Mouse (Mus musculus) midbrain, embryonic 13.5 days (tissue): ENCODE measurements around the gene Pip5k1b. TPM values are rescaled to one million over a fixed set of nuclear protein-coding genes. Genes with fewer than 3 reads are reported as not detected.

Source experiments
- ATAC-seq: fragments of 200-750 bp; cut with Nextera tagmentation; 2 replicates; pipeline ENCODE4 v1.8.0; 2017; ENCODE audit warnings: mild to moderate bottlenecking, moderate TSS enrichment, moderate library complexity
- H3K27ac ChIP-seq: fragments of 300-500 bp; sonication (generic); 2 replicates; pipeline ENCODE4 v1.5.1; 2015; ENCODE audit warnings: inconsistent platforms, mild to moderate bottlenecking, moderate library complexity
- H3K27me3 ChIP-seq: fragments of 300-500 bp; sonication (generic); 2 replicates; pipeline ENCODE4 v1.6.1; 2015; ENCODE audit warnings: mild to moderate bottlenecking, inconsistent platforms
- H3K36me3 ChIP-seq: fragments of 300-500 bp; sonication (generic); 2 replicates; pipeline ENCODE4 v1.6.1; 2015; ENCODE audit warnings: mild to moderate bottlenecking, inconsistent platforms
- H3K4me1 ChIP-seq: fragments of 300-500 bp; sonication (generic); replicated peaks from 2 replicates; pipeline ENCODE4 v1.6.1; 2015; ENCODE audit warnings: inconsistent platforms
- H3K4me2 ChIP-seq: fragments of 300-500 bp; sonication (generic); replicated peaks from 2 replicates; pipeline ENCODE4 v1.6.1; 2015; ENCODE audit warnings: moderate library complexity, mild to moderate bottlenecking, inconsistent platforms
- H3K4me3 ChIP-seq: fragments of 300-500 bp; sonication (generic); replicated peaks from 2 replicates; pipeline ENCODE4 v1.5.1; 2015; ENCODE audit warnings: mild to moderate bottlenecking, inconsistent platforms
- H3K9ac ChIP-seq: fragments of 300-500 bp; sonication (generic); replicated peaks from 2 replicates; pipeline ENCODE4 v1.6.1; 2015; ENCODE audit warnings: mild to moderate bottlenecking, inconsistent platforms
- H3K9me3 ChIP-seq: fragments of 300-500 bp; sonication (generic); 2 replicates; pipeline ENCODE4 v1.6.1; 2016; ENCODE audit warnings: mild to moderate bottlenecking, inconsistent platforms
- WGBS: fragments of 180-500 bp; shearing (Covaris S2); methylation state at CpG from one replicate; pipeline ENCODE4 v1.1.7; 2015; 5-methylcytosine and 5-hydroxymethylcytosine counted together
- polyA plus RNA-seq: library from polyadenylated mRNA; unstranded; fragments of >200 nt; fragmentation: Nextera tagmentation; extraction: Ambion mirVana; gene quantifications from 2 replicates; pipeline ENCODE4 v1.2.1, GENCODE M21; 2015

The Pip5k1b gene
- polyA plus RNA-seq, 1 experiment from 2014 or later = 1.3 TPM

DNA sequence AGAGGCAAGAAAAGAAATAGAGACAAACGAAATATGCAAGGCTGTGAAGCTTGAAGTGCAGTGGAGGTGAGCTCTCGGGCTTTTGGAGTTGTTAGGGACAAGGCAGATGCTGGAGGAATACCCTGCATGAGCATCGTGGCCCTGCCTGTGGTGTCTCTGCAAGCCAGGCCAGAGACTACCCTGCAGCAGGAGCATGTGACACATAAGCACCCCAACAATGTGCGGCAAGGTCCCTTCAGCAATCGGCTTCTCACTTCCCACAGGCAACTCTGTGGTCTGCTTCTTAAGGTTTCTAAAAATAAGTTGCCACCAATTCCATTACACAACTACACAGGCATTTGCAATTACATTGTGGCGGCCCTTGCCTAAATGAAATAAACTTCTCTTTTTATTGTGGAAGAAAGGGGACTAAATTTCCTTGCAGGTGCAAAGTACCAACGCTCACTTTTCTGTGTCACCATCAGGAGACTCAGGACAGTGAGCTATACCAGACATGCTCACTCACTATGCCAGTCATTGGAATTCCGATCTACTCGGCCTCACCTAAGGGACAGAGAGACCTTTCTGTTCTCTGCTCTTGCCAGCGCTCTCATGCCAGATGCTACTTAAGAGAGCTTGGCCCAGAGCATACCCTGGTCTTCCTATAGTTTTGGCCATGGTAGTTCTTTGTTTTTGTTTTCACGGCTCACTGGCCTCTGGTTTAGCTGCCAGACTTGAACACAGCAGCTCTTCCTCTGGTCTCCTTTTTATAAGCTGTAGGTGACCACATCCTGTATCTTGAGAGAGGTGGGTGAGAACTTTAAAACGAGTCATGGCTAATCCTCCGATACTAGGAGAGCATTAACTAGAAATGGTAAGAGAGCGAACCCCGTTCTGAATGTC, 28.7 kb downstream of the Pip5k1b start:
- Histone ChIP-seq H3K27me3 (no peaks in the 10 kb centered on the region), H3K4me1 (no peaks in the 10 kb centered on the region), H3K27ac (no peak overlapping the region), H3K9me3 (no peaks in the 10 kb centered on the region), H3K4me2 (no peak overlapping the region), H3K4me3 (no peak overlapping the region), H3K36me3 (no peaks in the 10 kb centered on the region), H3K9ac (no peak overlapping the region)
- 84% methylated on average over 15 of the region's 15 CpGs for WGBS
- ATAC-seq = no peak

DNA sequence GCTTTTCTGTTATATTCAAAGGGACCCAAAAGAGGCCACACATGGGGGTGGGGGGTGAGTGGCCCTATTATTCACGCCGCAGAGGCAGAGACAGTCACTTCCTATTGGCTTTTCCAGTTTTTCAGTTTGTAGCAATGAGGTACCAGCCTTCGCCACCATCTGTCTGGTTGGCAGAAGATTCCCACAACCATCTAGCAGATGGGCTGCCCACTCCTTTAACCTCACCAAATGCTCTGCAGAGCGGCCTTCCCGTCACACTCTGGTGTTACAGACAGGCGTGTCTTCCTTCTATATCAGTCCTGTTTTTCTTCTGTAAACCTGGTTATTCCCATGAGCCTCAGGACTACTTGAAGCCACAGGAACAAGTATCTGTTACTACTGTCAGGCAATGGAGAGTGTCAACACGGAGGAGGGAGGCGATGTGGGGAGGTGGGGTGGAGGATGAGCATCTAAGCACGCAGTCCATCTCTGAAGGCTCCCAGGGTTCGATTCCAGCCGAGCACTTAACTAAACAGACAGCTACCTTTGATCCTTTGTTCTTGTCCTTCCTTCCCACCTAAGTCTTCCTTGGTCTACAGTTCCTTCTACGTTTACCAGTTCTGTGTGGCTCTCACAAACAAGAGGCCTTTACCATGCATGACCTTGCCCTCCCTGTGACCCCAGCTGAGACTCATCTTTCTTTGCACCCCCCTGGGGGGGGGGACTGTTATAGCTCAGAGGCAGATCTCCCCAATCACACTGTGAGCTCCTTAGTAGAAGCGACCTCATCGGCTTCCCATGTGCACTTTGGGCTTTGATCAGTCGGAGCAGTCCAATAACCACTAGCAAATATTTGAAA, 32.0 kb downstream of the Pip5k1b start:
- H3K4me2 ChIP-seq = no peak overlapping the region

DNA sequence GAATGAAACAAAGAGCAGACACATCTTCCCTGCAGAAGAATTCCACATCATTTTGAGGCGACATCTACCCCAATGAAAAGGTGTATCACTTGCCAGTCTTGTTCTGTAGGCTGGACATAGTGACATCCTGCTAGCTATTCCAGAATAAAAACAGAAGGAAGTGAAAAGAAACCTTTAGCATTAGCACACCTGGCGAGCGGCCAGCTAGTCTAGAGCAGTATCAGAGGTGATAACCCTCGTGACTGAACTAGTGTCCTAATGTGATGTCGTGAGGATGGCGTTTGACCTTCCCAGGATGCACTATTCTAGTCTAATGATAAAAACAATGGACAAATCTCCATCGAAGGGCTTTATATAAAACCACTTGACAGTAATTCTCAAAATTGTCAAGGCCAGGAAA, 33.7 kb downstream of the Pip5k1b start:
- no peak for ATAC-seq
- H3K27ac ChIP-seq = no peak overlapping the region
- no peak overlapping the region for H3K4me2 ChIP-seq
- no peaks in the 10 kb centered on the region for H3K9me3 ChIP-seq
- H3K27me3 ChIP-seq = no peaks in the 10 kb centered on the region
- 95% methylated on average over 7 of the region's 7 CpGs for WGBS
- H3K4me1 ChIP-seq = no peaks in the 10 kb centered on the region
- H3K36me3 ChIP-seq = no peaks in the 10 kb centered on the region
- H3K4me3 ChIP-seq = no peak overlapping the region
- no peak overlapping the region for H3K9ac ChIP-seq

More for the DNA sequence above, 32.0 kb downstream of the Pip5k1b start:
- Histone ChIP-seq H3K9me3 (no peaks in the 10 kb centered on the region), H3K27me3 (no peaks in the 10 kb centered on the region), H3K27ac (no peak overlapping the region), H3K9ac (no peak overlapping the region), H3K4me1 (no peaks in the 10 kb centered on the region), H3K36me3 (no peaks in the 10 kb centered on the region), H3K4me3 (no peak overlapping the region)
- no peak for ATAC-seq
- WGBS = 78% methylated on average over 15 of the region's 15 CpGs

DNA sequence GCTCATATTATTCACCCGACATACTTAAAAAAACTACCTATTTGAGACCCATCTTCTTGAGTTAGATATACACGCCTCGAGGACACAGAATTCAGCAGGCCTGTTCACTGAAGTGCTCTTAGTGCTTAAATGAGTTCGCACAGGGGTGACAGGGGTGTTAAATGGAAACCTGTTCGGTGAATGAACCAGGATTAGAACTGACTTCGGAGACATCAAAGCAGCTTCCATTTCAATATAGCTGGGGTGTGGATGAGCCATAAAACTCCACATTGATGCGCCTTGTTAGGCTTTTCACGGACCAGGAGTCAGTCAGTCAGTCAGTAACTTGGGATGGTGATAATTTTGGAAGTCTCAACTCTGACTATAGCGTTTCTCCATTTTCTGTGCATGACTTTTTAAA, 34.5 kb downstream of the Pip5k1b start:
- 79% methylated on average over 9 of the region's 9 CpGs for WGBS
- H3K27me3 ChIP-seq = no peaks in the 10 kb centered on the region
- no peak overlapping the region for H3K4me2 ChIP-seq
- no peak overlapping the region for H3K4me3 ChIP-seq
- no peaks in the 10 kb centered on the region for H3K4me1 ChIP-seq
- H3K27ac ChIP-seq = no peak overlapping the region
- H3K36me3 ChIP-seq = no peaks in the 10 kb centered on the region
- no peak overlapping the region for H3K9ac ChIP-seq
- ATAC-seq = no peak
- H3K9me3 ChIP-seq = no peaks in the 10 kb centered on the region

DNA sequence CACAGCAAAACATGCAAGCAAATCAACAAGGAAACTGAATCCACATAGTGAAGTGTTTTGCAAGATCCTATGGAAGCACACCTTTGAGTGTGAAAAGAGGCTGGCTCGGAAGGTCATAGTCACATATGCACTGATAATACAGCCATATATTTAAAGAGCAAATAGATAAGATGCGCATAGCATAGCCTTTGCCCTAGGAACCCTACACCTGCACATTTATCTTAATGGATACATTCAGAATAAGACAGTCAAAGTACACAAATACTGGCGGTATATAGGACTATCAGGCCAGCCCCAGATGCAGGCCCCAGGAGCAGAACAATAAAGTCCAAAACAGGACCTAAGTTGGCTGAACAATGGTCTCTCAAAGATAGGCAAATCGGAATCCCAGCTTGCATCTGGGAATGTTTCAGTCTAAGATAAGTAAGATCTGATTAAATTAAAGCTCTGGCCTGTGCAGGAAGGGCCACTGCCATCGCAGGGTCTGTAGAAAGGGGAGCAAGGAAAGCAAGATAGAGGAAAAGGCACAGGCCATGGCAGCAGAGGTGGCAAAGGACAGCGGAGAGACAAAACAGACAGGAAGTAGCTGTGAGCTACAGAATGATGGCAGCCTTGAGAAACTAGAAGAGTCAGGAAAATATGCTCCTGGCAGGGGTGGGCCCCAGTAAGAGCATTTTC, 35.8 kb downstream of the Pip5k1b start:
- H3K27ac ChIP-seq = no peak overlapping the region
- no peaks in the 10 kb centered on the region for H3K9me3 ChIP-seq
- WGBS = 88% methylated on average over 6 of the region's 6 CpGs
- no peak for ATAC-seq
- no peaks in the 10 kb centered on the region for H3K27me3 ChIP-seq
- no peaks in the 10 kb centered on the region for H3K4me1 ChIP-seq
- no peaks in the 10 kb centered on the region for H3K36me3 ChIP-seq
- H3K4me3 ChIP-seq = no peak overlapping the region
- H3K4me2 ChIP-seq = no peak overlapping the region
- H3K9ac ChIP-seq = no peak overlapping the region

DNA sequence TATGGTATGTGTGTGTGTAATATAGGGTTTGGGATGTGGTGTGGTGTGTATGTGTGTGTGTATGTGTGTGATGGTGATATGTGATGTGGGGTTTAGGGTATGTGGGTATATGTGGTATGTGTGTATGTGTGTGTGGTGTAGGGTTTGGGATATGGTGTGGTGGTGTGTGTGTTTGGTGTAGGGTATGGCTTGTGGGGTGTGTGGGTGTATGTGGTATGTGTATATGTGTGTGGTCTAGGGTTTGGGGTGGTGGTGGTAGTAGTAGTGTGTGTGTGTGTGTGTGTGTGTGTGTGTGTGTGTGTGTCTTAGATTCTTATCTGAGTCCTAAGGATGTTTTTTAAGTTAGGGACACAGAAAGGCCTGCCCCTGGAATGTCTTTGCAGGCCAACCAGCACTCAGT, 37.3 kb downstream of the Pip5k1b start:
- H3K36me3 ChIP-seq = no peaks in the 10 kb centered on the region
- no peak for ATAC-seq

DNA sequence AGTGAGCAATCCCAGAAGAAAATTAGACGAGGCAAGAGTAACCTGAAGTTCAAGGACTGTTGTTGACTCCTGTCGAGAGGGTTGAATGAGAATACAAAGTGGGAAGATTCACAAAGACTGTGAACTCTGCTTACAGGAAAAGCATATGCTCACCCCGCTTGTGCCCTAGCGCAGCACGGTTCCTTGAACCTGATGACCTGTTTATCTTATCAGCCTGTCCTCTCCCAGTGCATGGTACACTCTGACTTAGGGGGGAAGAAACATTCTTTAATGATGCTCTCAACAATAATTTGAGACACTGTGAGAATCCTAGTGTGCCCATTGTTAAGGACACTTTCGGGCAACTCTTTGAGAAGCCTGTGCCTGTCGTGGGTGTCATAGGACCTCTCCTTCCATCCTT, 38.6 kb downstream of the Pip5k1b start:
- Histone ChIP-seq H3K4me2 (no peak overlapping the region), H3K4me3 (no peak overlapping the region), H3K9ac (no peak overlapping the region), H3K36me3 (no peaks in the 10 kb centered on the region), H3K9me3 (no peaks in the 10 kb centered on the region), H3K27ac (no peak overlapping the region), H3K4me1 (no peaks in the 10 kb centered on the region), H3K27me3 (no peaks in the 10 kb centered on the region)
- WGBS = 85% methylated on average over 7 of the region's 7 CpGs
- no peak for ATAC-seq

More for the DNA sequence above, 37.3 kb downstream of the Pip5k1b start:
- H3K4me2 ChIP-seq = no peak overlapping the region
- no peaks in the 10 kb centered on the region for H3K4me1 ChIP-seq
- H3K4me3 ChIP-seq = no peak overlapping the region
- no peak overlapping the region for H3K9ac ChIP-seq
- no peaks in the 10 kb centered on the region for H3K27me3 ChIP-seq
- H3K9me3 ChIP-seq = no peaks in the 10 kb centered on the region
- H3K27ac ChIP-seq = no peak overlapping the region

DNA sequence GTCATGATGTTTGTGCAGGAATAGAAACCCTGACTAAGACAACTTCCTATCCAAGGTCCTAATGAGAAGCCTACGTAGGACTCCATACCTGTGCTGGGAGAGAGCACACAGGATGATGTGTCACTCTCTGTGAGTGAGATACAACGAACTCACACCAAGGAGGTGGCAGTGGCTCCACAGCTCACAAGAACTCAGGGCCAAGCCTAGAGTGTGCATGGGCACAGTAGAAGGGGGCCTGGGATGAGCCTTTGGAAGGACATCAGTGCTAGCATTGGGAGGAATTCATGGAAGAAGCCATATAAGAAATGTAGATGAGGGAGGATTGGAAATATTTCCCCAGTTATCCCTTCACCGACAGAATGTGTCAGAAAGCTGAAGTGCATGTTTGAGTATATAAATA, 39.7 kb downstream of the Pip5k1b start:
- H3K9ac ChIP-seq = no peak overlapping the region
- no peak overlapping the region for H3K27ac ChIP-seq
- no peaks in the 10 kb centered on the region for H3K36me3 ChIP-seq
- no peaks in the 10 kb centered on the region for H3K9me3 ChIP-seq
- no peaks in the 10 kb centered on the region for H3K27me3 ChIP-seq
- no peak overlapping the region for H3K4me2 ChIP-seq
- no peaks in the 10 kb centered on the region for H3K4me1 ChIP-seq
- H3K4me3 ChIP-seq = no peak overlapping the region
- WGBS = 95% methylated on average over 3 of the region's 3 CpGs
- no peak for ATAC-seq

DNA sequence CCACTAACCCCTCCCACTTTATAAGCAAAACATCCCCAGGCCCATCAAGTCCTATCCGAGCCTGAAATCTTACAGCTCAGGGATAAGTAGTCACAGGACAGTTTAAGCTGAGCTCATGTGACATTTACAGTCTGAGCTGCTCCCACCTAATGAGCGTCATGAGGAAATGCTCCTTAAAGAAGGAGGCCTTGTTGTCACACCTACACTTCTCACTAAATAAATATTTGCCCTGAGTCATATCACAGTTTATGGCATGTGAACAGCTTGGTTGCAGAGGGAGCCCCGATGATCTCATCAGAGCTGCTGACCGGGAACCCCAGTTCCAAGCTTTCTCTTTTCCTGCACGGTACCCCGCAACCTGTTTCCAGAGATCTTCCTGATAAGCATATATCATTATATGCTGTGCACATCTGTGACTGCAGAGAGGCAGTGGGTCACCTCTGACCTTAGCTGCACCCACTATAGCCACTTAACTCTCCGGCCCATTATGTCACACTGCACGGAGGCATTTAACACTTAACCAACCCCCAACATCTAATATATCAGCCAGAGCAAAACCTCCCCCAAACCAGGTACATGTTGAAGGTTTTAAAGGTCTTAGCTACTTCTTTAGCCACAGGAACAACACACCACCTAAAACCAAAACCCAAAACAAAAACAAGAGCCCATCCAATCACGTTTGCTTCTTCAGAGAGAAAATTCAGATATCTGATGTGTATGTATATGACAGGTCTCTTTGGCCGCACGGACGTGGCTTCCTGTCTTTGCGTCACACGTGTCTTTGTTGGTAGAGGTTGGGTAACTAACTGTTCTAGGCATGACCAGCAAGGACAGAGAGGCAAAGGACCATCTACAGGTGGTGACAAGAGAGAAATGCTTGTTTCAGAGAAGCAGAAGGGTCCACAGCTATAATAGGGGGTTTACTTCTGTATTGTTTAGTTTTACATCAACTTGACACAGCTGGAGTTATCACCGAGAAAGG, 40.7 kb downstream of the Pip5k1b start:
- 92% methylated on average over 15 of the region's 15 CpGs for WGBS
- H3K36me3 ChIP-seq = no peaks in the 10 kb centered on the region
- no peak overlapping the region for H3K9ac ChIP-seq
- H3K4me1 ChIP-seq = no peaks in the 10 kb centered on the region
- H3K9me3 ChIP-seq = no peaks in the 10 kb centered on the region
- H3K27me3 ChIP-seq = no peaks in the 10 kb centered on the region
- H3K4me3 ChIP-seq = no peak overlapping the region
- no peak overlapping the region for H3K4me2 ChIP-seq
- H3K27ac ChIP-seq = no peak overlapping the region
- ATAC-seq = no peak

DNA sequence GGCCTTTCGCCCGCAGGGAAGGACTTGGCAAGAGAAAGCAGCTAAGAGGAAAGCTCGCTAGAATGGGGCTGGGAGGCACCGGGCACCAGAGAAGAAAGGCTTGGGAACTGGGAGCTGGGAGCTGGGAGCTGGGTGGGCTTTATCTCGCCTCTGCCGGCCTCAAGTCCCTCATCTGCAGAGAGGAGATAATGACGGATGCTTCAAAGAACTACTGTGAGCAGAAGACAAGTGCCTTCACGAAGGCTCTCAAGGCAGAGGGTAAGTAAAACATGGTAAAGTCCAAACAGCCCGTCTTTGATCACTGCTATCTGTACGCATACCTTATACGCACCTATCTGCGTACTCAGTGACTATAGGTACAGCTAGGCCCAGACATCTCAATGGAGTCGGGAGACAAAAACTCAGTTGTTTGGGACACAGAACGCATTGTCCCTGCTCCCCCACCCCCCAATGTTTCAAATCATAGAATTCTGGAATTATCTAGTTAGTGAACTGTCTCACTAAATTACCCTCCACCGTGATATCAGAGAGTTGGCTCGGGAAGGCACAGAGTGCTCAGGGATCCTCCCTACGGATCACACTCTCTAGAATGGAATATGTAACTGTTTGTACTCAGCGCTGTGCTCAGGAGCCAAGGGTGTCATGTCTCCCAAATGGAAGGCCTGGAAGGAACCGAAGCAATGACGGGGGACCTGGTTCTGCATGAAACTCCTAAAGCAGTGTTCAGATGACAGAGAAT, 42.4 kb downstream of the Pip5k1b start:
- 86% methylated on average over 20 of the region's 20 CpGs for WGBS
- no peaks in the 10 kb centered on the region for H3K9me3 ChIP-seq
- H3K36me3 ChIP-seq = no peaks in the 10 kb centered on the region
- no peak overlapping the region for H3K9ac ChIP-seq
- ATAC-seq = no peak
- H3K27me3 ChIP-seq = no peaks in the 10 kb centered on the region
- H3K27ac ChIP-seq = no peak overlapping the region
- no peak overlapping the region for H3K4me2 ChIP-seq
- H3K4me3 ChIP-seq = no peak overlapping the region
- peaks cover 13% of the 10 kb centered on the region for H3K4me1 ChIP-seq

DNA sequence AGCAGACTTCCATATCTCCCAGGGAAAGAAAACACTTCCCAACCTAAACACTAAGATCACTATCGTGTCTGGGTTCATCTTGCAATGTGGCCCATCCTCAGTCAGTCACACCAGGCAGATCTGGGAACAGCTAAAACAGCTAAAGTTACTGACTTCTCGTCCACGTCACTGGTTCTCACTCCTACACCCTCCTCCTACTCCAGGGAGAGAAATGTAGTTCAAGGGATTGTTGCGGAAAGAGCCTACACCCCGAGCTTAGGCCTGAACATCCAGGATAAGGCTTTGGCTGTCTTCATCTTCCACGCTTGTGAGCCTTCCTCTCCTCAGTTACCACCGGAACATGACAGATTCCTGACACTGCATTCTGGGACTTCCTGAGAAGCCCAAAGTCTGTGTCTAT, 43.7 kb downstream of the Pip5k1b start:
- ATAC-seq = no peak
- Histone ChIP-seq H3K9ac (no peak overlapping the region), H3K27me3 (no peaks in the 10 kb centered on the region), H3K4me3 (no peak overlapping the region), H3K36me3 (no peaks in the 10 kb centered on the region), H3K27ac (no peak overlapping the region), H3K4me2 (no peak overlapping the region), H3K4me1 (peaks cover 18% of the 10 kb centered on the region), H3K9me3 (no peaks in the 10 kb centered on the region)
- WGBS = 89% methylated on average over 7 of the region's 7 CpGs
